Mouse (Mus musculus): ENCODE measurements around the gene Lrguk.

Gene Lrguk

DNA sequence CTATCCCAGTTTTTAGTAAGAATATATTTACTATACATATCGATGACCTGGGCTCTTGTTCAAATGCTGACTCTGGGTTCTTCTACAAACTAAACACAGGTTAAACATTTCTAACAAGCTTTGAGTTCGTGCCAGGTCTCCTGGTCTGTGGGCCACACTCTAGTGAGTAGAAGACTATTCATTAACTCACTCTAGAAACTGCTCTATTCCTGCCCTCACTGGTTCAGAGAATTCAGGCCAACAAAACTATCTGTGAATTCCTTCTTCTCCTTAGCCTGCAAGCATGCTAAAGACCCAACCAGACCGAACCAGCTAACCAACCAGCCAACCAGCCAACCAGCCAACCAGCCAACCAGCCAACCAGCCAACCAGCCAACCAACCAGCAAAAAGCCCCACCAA lies 149.8 kb downstream of the Lrguk start:
- no peak for DNase-seq

DNA sequence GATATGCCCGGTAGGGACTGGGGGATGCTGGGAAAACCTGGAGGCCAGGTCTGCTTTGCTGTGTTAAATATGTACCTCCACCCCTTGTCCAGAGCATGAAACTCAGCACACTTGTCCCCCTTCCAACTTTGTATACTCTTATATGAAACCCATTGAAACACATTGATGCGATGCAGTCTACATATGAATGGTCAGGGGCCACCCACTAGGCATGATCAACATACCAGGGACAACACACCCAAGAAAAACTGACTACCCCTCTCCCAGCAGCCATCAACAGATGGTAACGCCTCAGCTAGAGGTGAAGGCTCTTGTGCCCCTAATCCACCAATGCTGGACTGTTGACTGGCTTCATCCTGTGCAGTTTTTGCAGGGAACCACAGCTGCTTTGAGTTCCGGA lies 150.7 kb downstream of the Lrguk start:
- DNase-seq, result no peak

DNA sequence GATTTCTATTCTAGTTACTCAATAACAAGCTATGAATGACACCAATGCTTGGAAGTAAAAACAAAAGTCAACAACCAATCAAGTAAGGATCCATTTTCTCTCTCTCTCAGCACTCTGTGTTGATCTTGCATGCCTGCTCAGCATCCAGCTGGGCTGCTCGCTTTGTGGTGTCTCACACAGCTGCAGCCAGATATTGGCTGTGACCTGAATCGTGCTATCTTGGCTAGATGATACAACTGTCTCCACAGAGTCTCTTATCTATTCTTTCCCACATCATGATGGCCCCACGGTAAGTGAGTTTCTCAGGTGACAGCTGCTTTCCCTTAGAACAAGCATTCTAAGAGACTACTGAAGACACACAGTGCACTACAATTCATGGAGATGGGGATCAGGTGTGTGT lies 152.7 kb downstream of the Lrguk start:
- no peak for DNase-seq

- DNase-seq, result no peak
Measured at GRCm38 (mm10) chr6:34183326-34183725, 154.1 kb downstream of the Lrguk start.

Measured in B cell, adult 2 months (primary cell).